Mouse (Mus musculus): ENCODE measurements at regions not wholly inside any gene's neighbourhood (a gene's known extent, or its start where the extent isn't known, plus 50 kb on each side); places are given as distances from the start of the nearest gene placed in this dataset.

- TF ChIP-seq CTCF (IDR thresholded peaks at IDR 0.05; ENCODE audit: extremely low read depth, insufficient read depth, insufficient read length, insufficient replicate concordance) (no peak), POLR2A (IDR thresholded peaks at IDR 0.05; ENCODE audit: low read depth, low read length) (no peak)
These were observed 254.8 kb upstream of the Rasgrp1 start for GRCm38 (mm10) chr2:117597573-117597972.

Measured in spleen, adult 2 months (tissue).